Mouse (Mus musculus) lung, embryonic 15.5 days (tissue): ENCODE results near the gene Pdzk1. TPM values are rescaled to one million over a fixed set of nuclear protein-coding genes. Genes with fewer than 3 reads are reported as not detected.

ENCODE experiments used
- ATAC-seq: fragments of 200-750 bp; cut with Nextera tagmentation; 2 replicates; pipeline ENCODE4 v1.8.0; 2017; ENCODE audit warnings: moderate number of reproducible peaks, borderline replicate concordance; ENCODE audit not compliant: low FRiP score, low TSS enrichment; ENCODE audit errors: extremely low read depth
- H3K27ac ChIP-seq: fragments of 300-500 bp; sonication (generic); 2 replicates; pipeline ENCODE4 v1.5.1; 2015; ENCODE audit warnings: moderate library complexity, mild to moderate bottlenecking, inconsistent platforms
- H3K27me3 ChIP-seq: fragments of 300-500 bp; sonication (generic); 2 replicates; pipeline ENCODE4 v1.6.1; 2015; ENCODE audit warnings: inconsistent platforms
- H3K36me3 ChIP-seq: fragments of 300-500 bp; sonication (generic); 2 replicates; pipeline ENCODE4 v1.6.1; 2015; ENCODE audit warnings: inconsistent platforms
- H3K4me1 ChIP-seq: fragments of 300-500 bp; sonication (generic); 2 replicates; pipeline ENCODE4 v1.6.1; 2015; ENCODE audit warnings: inconsistent platforms
- H3K4me2 ChIP-seq: fragments of 300-500 bp; sonication (generic); 2 replicates; pipeline ENCODE4 v1.6.1; 2015; ENCODE audit warnings: inconsistent platforms, mild to moderate bottlenecking, moderate library complexity
- H3K4me3 ChIP-seq: fragments of 300-500 bp; sonication (generic); 2 replicates; pipeline ENCODE4 v1.5.1; 2015; ENCODE audit warnings: mild to moderate bottlenecking, inconsistent platforms
- H3K9ac ChIP-seq: fragments of 300-500 bp; sonication (generic); 2 replicates; pipeline ENCODE4 v1.6.1; 2015; ENCODE audit warnings: inconsistent platforms
- H3K9me3 ChIP-seq: fragments of 300-500 bp; sonication (generic); 2 replicates; pipeline ENCODE4 v1.6.1; 2016; ENCODE audit warnings: inconsistent platforms
- WGBS: fragments of 180-500 bp; shearing (Covaris S2); methylation state at CpG from one replicate; pipeline ENCODE4 v1.1.7; 2015; 5-methylcytosine and 5-hydroxymethylcytosine counted together
- polyA plus RNA-seq: library from polyadenylated mRNA; unstranded; fragments of >200 nt; fragmentation: Nextera tagmentation; extraction: Ambion mirVana; gene quantifications from 2 replicates; pipeline ENCODE4 v1.2.1, GENCODE M21; 2015

The Pdzk1 gene
- polyA plus RNA-seq, 1 experiment from 2014 or later = 0.42 TPM

GRCm38 (mm10) chr3:96814342-96814741 lies 14.7 kb upstream of the Pdzk1 start:
- ATAC-seq = no peak
- Histone ChIP-seq H3K27ac (no peak overlapping the region), H3K4me1 (peaks cover 18% of the 10 kb centered on the region), H3K4me2 (no peak overlapping the region), H3K27me3 (peaks cover 29% of the 10 kb centered on the region), H3K4me3 (no peak overlapping the region), H3K9me3 (no peaks in the 10 kb centered on the region), H3K9ac (no peak overlapping the region), H3K36me3 (no peaks in the 10 kb centered on the region)
- WGBS = 47% methylated on average over 6 of the region's 6 CpGs

GRCm38 (mm10) chr3:96820116-96820915 lies 8.8 kb upstream of the Pdzk1 start:
- Histone ChIP-seq H3K4me2 (no peak overlapping the region), H3K36me3 (no peaks in the 10 kb centered on the region), H3K27ac (no peak overlapping the region), H3K9ac (no peak overlapping the region), H3K4me3 (no peak overlapping the region), H3K27me3 (peaks cover 4% of the 10 kb centered on the region; the same call in 1 of the 2 replicates), H3K9me3 (no peaks in the 10 kb centered on the region), H3K4me1 (no peaks in the 10 kb centered on the region)
- WGBS = 71% methylated on average over 6 of the region's 6 CpGs
- ATAC-seq = no peak

GRCm38 (mm10) chr3:96821581-96821980 lies 7.5 kb upstream of the Pdzk1 start:
- H3K36me3 ChIP-seq = no peaks in the 10 kb centered on the region
- no peak for ATAC-seq
- 70% methylated on average over 4 of the region's 4 CpGs for WGBS
- H3K9ac ChIP-seq = no peak overlapping the region
- H3K4me3 ChIP-seq = no peak overlapping the region
- no peak overlapping the region for H3K27ac ChIP-seq
- H3K4me2 ChIP-seq = no peak overlapping the region
- no peaks in the 10 kb centered on the region for H3K9me3 ChIP-seq
- H3K27me3 ChIP-seq = no peaks in the 10 kb centered on the region; the same call in 1 of the 2 replicates
- H3K4me1 ChIP-seq = no peaks in the 10 kb centered on the region

- no peak for ATAC-seq
Observed at GRCm38 (mm10) chr3:96823701-96824100, 5.4 kb upstream of the Pdzk1 start.

GRCm38 (mm10) chr3:96824614-96825013 lies 4.5 kb upstream of the Pdzk1 start:
- Histone ChIP-seq H3K9ac (no peak overlapping the region), H3K27me3 (no peaks in the 10 kb centered on the region; the same call in 1 of the 2 replicates), H3K4me2 (no peak overlapping the region), H3K4me1 (no peaks in the 10 kb centered on the region), H3K4me3 (no peak overlapping the region), H3K27ac (no peak overlapping the region), H3K36me3 (no peaks in the 10 kb centered on the region), H3K9me3 (no peaks in the 10 kb centered on the region)
- no peak for ATAC-seq
- WGBS = 82% methylated on average over 12 of the region's 12 CpGs

More at GRCm38 (mm10) chr3:96823701-96824100, 5.4 kb upstream of the Pdzk1 start:
- no peaks in the 10 kb centered on the region; the same call in 1 of the 2 replicates for H3K27me3 ChIP-seq
- H3K36me3 ChIP-seq = no peaks in the 10 kb centered on the region
- no peak overlapping the region for H3K9ac ChIP-seq
- WGBS = 52% methylated on average over 3 of the region's 3 CpGs
- H3K27ac ChIP-seq = no peak overlapping the region
- H3K4me3 ChIP-seq = no peak overlapping the region
- H3K9me3 ChIP-seq = no peaks in the 10 kb centered on the region
- H3K4me1 ChIP-seq = no peaks in the 10 kb centered on the region
- H3K4me2 ChIP-seq = no peak overlapping the region

GRCm38 (mm10) chr3:96825261-96825660 lies 3.8 kb upstream of the Pdzk1 start:
- Histone ChIP-seq H3K4me1 (no peaks in the 10 kb centered on the region), H3K9ac (no peak overlapping the region), H3K4me2 (no peak overlapping the region), H3K9me3 (no peaks in the 10 kb centered on the region), H3K36me3 (no peaks in the 10 kb centered on the region), H3K27me3 (no peaks in the 10 kb centered on the region; the same call in 1 of the 2 replicates), H3K27ac (no peak overlapping the region), H3K4me3 (no peak overlapping the region)
- no peak for ATAC-seq
- 29% methylated on average over 11 of the region's 11 CpGs for WGBS

GRCm38 (mm10) chr3:96828308-96828864 lies 698 bp upstream of the Pdzk1 start:
- no peaks in the 10 kb centered on the region for H3K27me3 ChIP-seq
- no peaks in the 10 kb centered on the region for H3K9me3 ChIP-seq
- 33% methylated on average over 15 of the region's 15 CpGs for WGBS
- no peak overlapping the region for H3K4me3 ChIP-seq
- no peak overlapping the region for H3K9ac ChIP-seq
- no peak for ATAC-seq
- no peaks in the 10 kb centered on the region for H3K4me1 ChIP-seq
- no peak overlapping the region for H3K4me2 ChIP-seq
- H3K36me3 ChIP-seq = no peaks in the 10 kb centered on the region
- H3K27ac ChIP-seq = no peak overlapping the region

- Histone ChIP-seq H3K4me2 (no peak overlapping the region), H3K36me3 (no peaks in the 10 kb centered on the region), H3K4me1 (no peaks in the 10 kb centered on the region), H3K27me3 (no peaks in the 10 kb centered on the region), H3K9me3 (no peaks in the 10 kb centered on the region), H3K4me3 (no peak overlapping the region), H3K9ac (no peak overlapping the region), H3K27ac (no peak overlapping the region)
- 75% methylated on average over 10 of the region's 10 CpGs for WGBS
- no peak for ATAC-seq
Observed at GRCm38 (mm10) chr3:96829856-96830255, 772 bp downstream of the Pdzk1 start.

GRCm38 (mm10) chr3:96832930-96833329 lies 3.8 kb downstream of the Pdzk1 start:
- Histone ChIP-seq H3K27me3 (no peaks in the 10 kb centered on the region), H3K9me3 (no peaks in the 10 kb centered on the region), H3K4me3 (no peak overlapping the region), H3K27ac (no peak overlapping the region), H3K9ac (no peak overlapping the region), H3K36me3 (no peaks in the 10 kb centered on the region), H3K4me1 (no peaks in the 10 kb centered on the region), H3K4me2 (no peak overlapping the region)
- ATAC-seq = no peak
- WGBS = 41% methylated on average over 5 of the region's 5 CpGs

- no peak overlapping the region for H3K4me2 ChIP-seq
- H3K27ac ChIP-seq = no peak overlapping the region
- 69% methylated on average over 7 of the region's 7 CpGs for WGBS
- no peaks in the 10 kb centered on the region for H3K36me3 ChIP-seq
- no peak overlapping the region for H3K9ac ChIP-seq
- H3K9me3 ChIP-seq = no peaks in the 10 kb centered on the region
- H3K4me3 ChIP-seq = no peak overlapping the region
- H3K27me3 ChIP-seq = no peaks in the 10 kb centered on the region
- no peaks in the 10 kb centered on the region for H3K4me1 ChIP-seq
- ATAC-seq = no peak
Observed at GRCm38 (mm10) chr3:96834587-96835348, 5.7 kb downstream of the Pdzk1 start.

- Histone ChIP-seq H3K27ac (no peak overlapping the region), H3K4me1 (no peaks in the 10 kb centered on the region), H3K27me3 (no peaks in the 10 kb centered on the region), H3K9ac (no peak overlapping the region), H3K4me3 (no peak overlapping the region), H3K36me3 (no peaks in the 10 kb centered on the region), H3K9me3 (no peaks in the 10 kb centered on the region), H3K4me2 (no peak overlapping the region)
- no peak for ATAC-seq
- WGBS = 22% methylated on average over 2 of the region's 2 CpGs
Observed at GRCm38 (mm10) chr3:96836414-96836813, 7.3 kb downstream of the Pdzk1 start.
